Mouse (Mus musculus) embryonic facial prominence, embryonic 13.5 days (tissue): ENCODE measurements around the gene Apbb2. TPM values are rescaled to one million over a fixed set of nuclear protein-coding genes. Genes with fewer than 3 reads are reported as not detected.

Source experiments
- ATAC-seq: fragments of 200-750 bp; cut with Nextera tagmentation; 2 replicates; pipeline ENCODE4 v1.8.0; 2017; ENCODE audit warnings: low read depth; ENCODE audit not compliant: insufficient number of reproducible peaks, insufficient read depth, low FRiP score, low TSS enrichment
- H3K27ac ChIP-seq: fragments of 300-500 bp; sonication (generic); 2 replicates; pipeline ENCODE4 v1.5.1; 2015; ENCODE audit warnings: moderate library complexity, mild to moderate bottlenecking, inconsistent platforms
- H3K27me3 ChIP-seq: fragments of 300-500 bp; sonication (generic); 2 replicates; pipeline ENCODE4 v1.6.1; 2015; ENCODE audit warnings: mild to moderate bottlenecking, inconsistent platforms
- H3K36me3 ChIP-seq: fragments of 300-500 bp; sonication (generic); 2 replicates; pipeline ENCODE4 v1.6.1; 2015; ENCODE audit warnings: mild to moderate bottlenecking, inconsistent platforms
- H3K4me1 ChIP-seq: fragments of 300-500 bp; sonication (generic); 2 replicates; pipeline ENCODE4 v1.6.1; 2015; ENCODE audit warnings: inconsistent platforms
- H3K4me2 ChIP-seq: fragments of 300-500 bp; sonication (generic); 2 replicates; pipeline ENCODE4 v1.6.1; 2015; ENCODE audit warnings: moderate library complexity, mild to moderate bottlenecking, inconsistent platforms
- H3K4me3 ChIP-seq: fragments of 300-500 bp; sonication (generic); 2 replicates; pipeline ENCODE4 v1.5.1; 2015; ENCODE audit warnings: mild to moderate bottlenecking, inconsistent platforms
- H3K9ac ChIP-seq: fragments of 300-500 bp; sonication (generic); 2 replicates; pipeline ENCODE4 v1.6.1; 2015; ENCODE audit warnings: mild to moderate bottlenecking, inconsistent platforms
- H3K9me3 ChIP-seq: fragments of 300-500 bp; sonication (generic); 2 replicates; pipeline ENCODE4 v1.6.1; 2016; ENCODE audit warnings: inconsistent platforms
- WGBS: fragments of 180-500 bp; shearing (Covaris S2); methylation state at CpG from one replicate; pipeline ENCODE4 v1.1.7; 2015; ENCODE audit warnings: mixed read lengths; 5-methylcytosine and 5-hydroxymethylcytosine counted together
- polyA plus RNA-seq: library from polyadenylated mRNA; unstranded; fragments of >200 nt; fragmentation: Nextera tagmentation; extraction: Ambion mirVana; gene quantifications from 2 replicates; pipeline ENCODE4 v1.2.1, GENCODE M21; 2015

Apbb2 gene
- polyA plus RNA-seq, 1 experiment from 2014 or later, result 74.1 TPM

GRCm38 (mm10) chr5:66408546-66408945 is 210.0 kb downstream of the Apbb2 start:
- WGBS, result 72% methylated on average over 5 of the region's 5 CpGs
- no peak overlapping the region for H3K9ac ChIP-seq
- H3K4me2 ChIP-seq, result no peak overlapping the region
- H3K4me1 ChIP-seq, result peaks cover 4% of the 10 kb centered on the region
- ATAC-seq, result no peak
- no peak overlapping the region for H3K4me3 ChIP-seq
- H3K27me3 ChIP-seq, result no peaks in the 10 kb centered on the region
- no peaks in the 10 kb centered on the region; the same call in 1 of the 2 replicates for H3K36me3 ChIP-seq
- no peaks in the 10 kb centered on the region for H3K9me3 ChIP-seq
- H3K27ac ChIP-seq, result no peak overlapping the region

GRCm38 (mm10) chr5:66407948-66408347 is 210.6 kb downstream of the Apbb2 start:
- H3K9me3 ChIP-seq, result no peaks in the 10 kb centered on the region
- no peak overlapping the region for H3K27ac ChIP-seq
- H3K4me3 ChIP-seq, result no peak overlapping the region
- no peak overlapping the region for H3K4me2 ChIP-seq
- no peaks in the 10 kb centered on the region; the same call in 1 of the 2 replicates for H3K36me3 ChIP-seq
- 42% methylated on average over 4 of the region's 5 CpGs for WGBS
- peaks cover 4% of the 10 kb centered on the region for H3K4me1 ChIP-seq
- no peak for ATAC-seq
- H3K27me3 ChIP-seq, result no peaks in the 10 kb centered on the region
- no peak overlapping the region for H3K9ac ChIP-seq

GRCm38 (mm10) chr5:66406431-66406830 is 212.2 kb downstream of the Apbb2 start:
- Histone ChIP-seq H3K27me3 (no peaks in the 10 kb centered on the region), H3K27ac (0 out of 2 replicates have a peak overlapping the region, but pooled peaks have one; percentile 48)
- WGBS, result 93% methylated on average over 7 of the region's 7 CpGs

GRCm38 (mm10) chr5:66405731-66406399 is 212.7 kb downstream of the Apbb2 start:
- H3K9ac ChIP-seq, result no peak overlapping the region
- 76% methylated on average over 12 of the region's 12 CpGs for WGBS
- no peaks in the 10 kb centered on the region; the same call in 1 of the 2 replicates for H3K36me3 ChIP-seq
- peaks cover 11% of the 10 kb centered on the region for H3K4me1 ChIP-seq
- H3K27ac ChIP-seq, result no peak overlapping the region
- H3K27me3 ChIP-seq, result no peaks in the 10 kb centered on the region
- no peaks in the 10 kb centered on the region for H3K9me3 ChIP-seq
- peak; percentile 64; the same call in 1 of the 2 replicates for ATAC-seq
- no peak overlapping the region for H3K4me3 ChIP-seq
- no peak overlapping the region for H3K4me2 ChIP-seq

More at GRCm38 (mm10) chr5:66406431-66406830, 212.2 kb downstream of the Apbb2 start:
- H3K36me3 ChIP-seq, result no peaks in the 10 kb centered on the region; the same call in 1 of the 2 replicates
- no peak overlapping the region for H3K4me3 ChIP-seq
- no peak for ATAC-seq
- H3K4me2 ChIP-seq, result no peak overlapping the region
- H3K4me1 ChIP-seq, result peaks cover 8% of the 10 kb centered on the region
- no peaks in the 10 kb centered on the region for H3K9me3 ChIP-seq
- H3K9ac ChIP-seq, result no peak overlapping the region

- Histone ChIP-seq H3K27me3 (no peaks in the 10 kb centered on the region), H3K36me3 (no peaks in the 10 kb centered on the region; the same call in 1 of the 2 replicates), H3K9me3 (no peaks in the 10 kb centered on the region), H3K9ac (no peak overlapping the region), H3K4me2 (no peak overlapping the region), H3K4me3 (no peak overlapping the region), H3K27ac (no peak overlapping the region), H3K4me1 (peaks cover 11% of the 10 kb centered on the region)
- 90% methylated on average over 6 of the region's 6 CpGs for WGBS
- ATAC-seq, result no peak
Observed at GRCm38 (mm10) chr5:66405305-66405704, 213.3 kb downstream of the Apbb2 start.

- Histone ChIP-seq H3K4me2 (no peak overlapping the region), H3K4me1 (peaks cover 12% of the 10 kb centered on the region; the same call in 1 of the 2 replicates), H3K36me3 (peaks cover 26% of the 10 kb centered on the region), H3K4me3 (no peak overlapping the region), H3K9ac (no peak overlapping the region), H3K27ac (no peak overlapping the region), H3K27me3 (no peaks in the 10 kb centered on the region), H3K9me3 (no peaks in the 10 kb centered on the region)
- no peak for ATAC-seq
- 82% methylated on average over 4 of the region's 4 CpGs for WGBS
Observed at GRCm38 (mm10) chr5:66400563-66400962, 218.0 kb downstream of the Apbb2 start.

GRCm38 (mm10) chr5:66399264-66399620 is 219.3 kb downstream of the Apbb2 start:
- 80% methylated on average over 2 of the region's 2 CpGs for WGBS
- Histone ChIP-seq H3K36me3 (peaks cover 32% of the 10 kb centered on the region), H3K4me2 (no peak overlapping the region), H3K27me3 (no peaks in the 10 kb centered on the region), H3K4me1 (peaks cover 12% of the 10 kb centered on the region; the same call in 1 of the 2 replicates), H3K27ac (no peak overlapping the region), H3K9ac (no peak overlapping the region), H3K9me3 (no peaks in the 10 kb centered on the region), H3K4me3 (no peak overlapping the region)
- ATAC-seq, result no peak

GRCm38 (mm10) chr5:66398530-66399263 is 219.9 kb downstream of the Apbb2 start:
- Histone ChIP-seq H3K36me3 (peaks cover 35% of the 10 kb centered on the region), H3K4me3 (no peak overlapping the region), H3K9me3 (no peaks in the 10 kb centered on the region), H3K4me2 (no peak overlapping the region), H3K27ac (no peak overlapping the region), H3K9ac (no peak overlapping the region), H3K27me3 (no peaks in the 10 kb centered on the region), H3K4me1 (peaks cover 17% of the 10 kb centered on the region; the same call in 1 of the 2 replicates)
- no peak for ATAC-seq
- 93% methylated on average over 5 of the region's 5 CpGs for WGBS

- Histone ChIP-seq H3K36me3 (peaks cover 36% of the 10 kb centered on the region), H3K9me3 (no peaks in the 10 kb centered on the region), H3K27ac (no peak overlapping the region), H3K9ac (no peak overlapping the region), H3K4me3 (no peak overlapping the region), H3K4me2 (no peak overlapping the region), H3K27me3 (no peaks in the 10 kb centered on the region), H3K4me1 (peaks cover 23% of the 10 kb centered on the region)
- no peak for ATAC-seq
- WGBS, result 70% methylated on average over 10 of the region's 10 CpGs
Observed at GRCm38 (mm10) chr5:66393767-66394446, 224.7 kb downstream of the Apbb2 start.

GRCm38 (mm10) chr5:66392861-66393529 is 225.6 kb downstream of the Apbb2 start:
- Histone ChIP-seq H3K4me3 (no peak overlapping the region), H3K27me3 (no peaks in the 10 kb centered on the region), H3K27ac (peak overlapping the region; percentile 33; the same call in 1 of the 2 replicates), H3K36me3 (peaks cover 28% of the 10 kb centered on the region), H3K9ac (no peak overlapping the region), H3K4me1 (peaks cover 23% of the 10 kb centered on the region), H3K9me3 (no peaks in the 10 kb centered on the region), H3K4me2 (no peak overlapping the region)
- 40% methylated on average over 18 of the region's 18 CpGs for WGBS
- ATAC-seq, result no peak

- WGBS, result 84% methylated on average over 11 of the region's 11 CpGs
- Histone ChIP-seq H3K27ac (no peak overlapping the region), H3K9me3 (no peaks in the 10 kb centered on the region), H3K27me3 (no peaks in the 10 kb centered on the region), H3K4me3 (no peak overlapping the region), H3K4me2 (no peak overlapping the region), H3K36me3 (peaks cover 23% of the 10 kb centered on the region), H3K9ac (no peak overlapping the region), H3K4me1 (peaks cover 20% of the 10 kb centered on the region)
- ATAC-seq, result no peak
Observed at GRCm38 (mm10) chr5:66391771-66392170, 226.8 kb downstream of the Apbb2 start.
